Mouse (Mus musculus) heart, embryonic 15.5 days (tissue): Measurements from ENCODE around the gene Gm13277. TPM values are rescaled to one million over a fixed set of nuclear protein-coding genes. Genes with fewer than 3 reads are reported as not detected.
"Not testable (repeated sequence)": the region's sequence is repeated elsewhere in the genome, so short reads cannot be mapped to it uniquely, and the experiment has no call there.

ENCODE experiments used
- ATAC-seq: fragments of 200-750 bp; cut with Nextera tagmentation; replicated peaks from 2 replicates; pipeline ENCODE4 v1.8.0; 2017; ENCODE audit warnings: low read depth, moderate TSS enrichment; ENCODE audit not compliant: insufficient number of reproducible peaks, insufficient read depth, low FRiP score
- H3K27ac ChIP-seq: fragments of 300-500 bp; sonication (generic); 2 replicates; pipeline ENCODE4 v1.5.1; 2015; ENCODE audit warnings: mild to moderate bottlenecking, inconsistent platforms
- H3K27me3 ChIP-seq: fragments of 300-500 bp; sonication (generic); 2 replicates; pipeline ENCODE4 v1.6.1; 2015; ENCODE audit warnings: inconsistent platforms
- H3K36me3 ChIP-seq: fragments of 300-500 bp; sonication (generic); 2 replicates; pipeline ENCODE4 v1.6.1; 2015; ENCODE audit warnings: mild to moderate bottlenecking, inconsistent platforms
- H3K4me1 ChIP-seq: fragments of 300-500 bp; sonication (generic); replicated peaks from 2 replicates; pipeline ENCODE4 v1.6.1; 2015; ENCODE audit warnings: inconsistent platforms
- H3K4me2 ChIP-seq: fragments of 300-500 bp; sonication (generic); 2 replicates; pipeline ENCODE4 v1.6.1; 2015; ENCODE audit warnings: inconsistent platforms, mild to moderate bottlenecking, moderate library complexity
- H3K4me3 ChIP-seq: fragments of 300-500 bp; sonication (generic); 2 replicates; pipeline ENCODE4 v1.5.1; 2015; ENCODE audit warnings: mild to moderate bottlenecking, inconsistent platforms
- H3K9ac ChIP-seq: fragments of 300-500 bp; sonication (generic); 2 replicates; pipeline ENCODE4 v1.6.1; 2015; ENCODE audit warnings: mild to moderate bottlenecking, inconsistent platforms
- H3K9me3 ChIP-seq: fragments of 300-500 bp; sonication (generic); replicated peaks from 2 replicates; pipeline ENCODE4 v1.6.1; 2016; ENCODE audit warnings: inconsistent platforms
- WGBS: fragments of 180-500 bp; shearing (Covaris S2); methylation state at CpG from one replicate; pipeline ENCODE4 v1.1.7; 2015; ENCODE audit warnings: mixed read lengths; 5-methylcytosine and 5-hydroxymethylcytosine counted together
- polyA plus RNA-seq: library from polyadenylated mRNA; unstranded; fragments of >200 nt; fragmentation: Nextera tagmentation; extraction: Ambion mirVana; gene quantifications from 2 replicates; pipeline ENCODE4 v1.2.1, GENCODE M21; 2015

The Gm13277 gene
- polyA plus RNA-seq, 1 experiment from 2014 or later, result not detected

GRCm38 (mm10) chr4:88835225-88835624 is 46.8 kb downstream of the Gm13277 start, which contains the start of gene Ifna5:
Gene Ifna5 (plus strand): TSS chr4:88835525.
- not testable (repeated sequence) for H3K9me3 ChIP-seq, H3K4me1 ChIP-seq, H3K4me2 ChIP-seq, H3K9ac ChIP-seq, H3K27ac ChIP-seq, H3K27me3 ChIP-seq, ATAC-seq, H3K36me3 ChIP-seq, H3K4me3 ChIP-seq
- 72% methylated on average over 1 of the region's 1 CpGs for whole genome bisulfite sequencing

Other genes with a start within 250 kb of the Gm13277 start
- not detected in 2 replicates for gene Ifna15, start 230.4 kb upstream of the Gm13277 start, polyA plus RNA-seq
- gene Ifna14, start 216.8 kb upstream of the Gm13277 start, polyA plus RNA-seq, result not detected in 2 replicates
- not detected in 2 replicates for gene Ifna9, start 196.2 kb upstream of the Gm13277 start, polyA plus RNA-seq
- not detected in 2 replicates for gene Ifna12, start 185.3 kb upstream of the Gm13277 start, polyA plus RNA-seq
- not detected in 2 replicates for gene C87499, start 154.2 kb upstream of the Gm13277 start, polyA plus RNA-seq
- gene Ifna13, start 144.2 kb upstream of the Gm13277 start, polyA plus RNA-seq, result not detected in 2 replicates
- not detected in 2 replicates for gene Ifna16, start 111.7 kb upstream of the Gm13277 start, polyA plus RNA-seq
- not detected in 2 replicates for gene Ifna2, start 104.7 kb upstream of the Gm13277 start, polyA plus RNA-seq
- not detected in 2 replicates for gene Ifnab, start 97.3 kb upstream of the Gm13277 start, polyA plus RNA-seq
- 0.82 and 0.93 TPM in 2 replicates for gene Gm26566, start 66.8 kb upstream of the Gm13277 start, polyA plus RNA-seq
- gene Klhl9, start 66.2 kb upstream of the Gm13277 start, polyA plus RNA-seq, result 77.5 and 78.4 TPM in 2 replicates
- not detected in 2 replicates for gene Gm13271, start 33.8 kb upstream of the Gm13277 start, polyA plus RNA-seq
- gene Gm13283, start 28.5 kb upstream of the Gm13277 start, polyA plus RNA-seq, result 0.11 and 0.23 TPM in 2 replicates
- gene Gm13290, start 14.8 kb upstream of the Gm13277 start, polyA plus RNA-seq, result 0.48 TPM in 1 of 2 replicates, not detected in the other
- not detected in 2 replicates for gene Gm13289, start 11.7 kb upstream of the Gm13277 start, polyA plus RNA-seq
- 0.28 TPM in 1 of 2 replicates, not detected in the other for gene Gm13272, start 8.8 kb upstream of the Gm13277 start, polyA plus RNA-seq
- 0.53 TPM in 1 of 2 replicates, not detected in the other for gene Ifnz, start 6.5 kb upstream of the Gm13277 start, polyA plus RNA-seq
- gene Gm13276, start 2.9 kb upstream of the Gm13277 start, polyA plus RNA-seq, result not detected in 2 replicates
- gene Gm13278, start 2.9 kb downstream of the Gm13277 start, polyA plus RNA-seq, result not detected in 2 replicates
- not detected in 2 replicates for gene Gm13275, start 5.9 kb downstream of the Gm13277 start, polyA plus RNA-seq
- not detected in 2 replicates for gene Gm13279, start 8.8 kb downstream of the Gm13277 start, polyA plus RNA-seq
- 0.79 and 0.82 TPM in 2 replicates for gene Gm13285, start 11.0 kb downstream of the Gm13277 start, polyA plus RNA-seq
- gene Gm13287, start 14.6 kb downstream of the Gm13277 start, polyA plus RNA-seq, result not detected in 2 replicates
- gene Gm13288, start 16.9 kb downstream of the Gm13277 start, polyA plus RNA-seq, result 0.08 TPM in 1 of 2 replicates, not detected in the other
- gene Ifna7, start 27.6 kb downstream of the Gm13277 start, polyA plus RNA-seq, result not detected in 2 replicates
- not detected in 2 replicates for gene Ifna11, start 31.3 kb downstream of the Gm13277 start, polyA plus RNA-seq
- not detected in 2 replicates for gene Ifna6, start 38.8 kb downstream of the Gm13277 start, polyA plus RNA-seq
- gene Ifna5, start 46.9 kb downstream of the Gm13277 start, polyA plus RNA-seq, result not detected in 2 replicates
- gene Ifna4, start 53.2 kb downstream of the Gm13277 start, polyA plus RNA-seq, result not detected in 2 replicates
- not detected in 2 replicates for gene Ifna1, start 61.5 kb downstream of the Gm13277 start, polyA plus RNA-seq
- not detected in 2 replicates for gene Ifne, start 91.6 kb downstream of the Gm13277 start, polyA plus RNA-seq